Mouse (Mus musculus): ENCODE data around the gene Cd244a. TPM values are rescaled to one million over a fixed set of nuclear protein-coding genes. Genes with fewer than 3 reads are reported as not detected.

The Cd244a gene
- total RNA-seq, 2 experiments from 2014 or later = not detected

- no peak for DNase-seq (ENCODE audit: low spot score in 2 of 2)
Observed at GRCm38 (mm10) chr1:171568436-171568835, 9.4 kb downstream of the Cd244a start.

GRCm38 (mm10) chr1:171577168-171577567 is 18.2 kb downstream of the Cd244a start:
- no peak for DNase-seq (ENCODE audit: low spot score in 2 of 2)

GRCm38 (mm10) chr1:171584584-171584983 is 25.6 kb downstream of the Cd244a start:
- DNase-seq (ENCODE audit: low spot score in 2 of 2) = no peak

- DNase-seq (ENCODE audit: low spot score in 2 of 2) = no peak
Observed at GRCm38 (mm10) chr1:171604686-171605085, 45.7 kb downstream of the Cd244a start.

- DNase-seq (ENCODE audit: low spot score in 2 of 2) = no peak
Observed at GRCm38 (mm10) chr1:171606656-171607055, 47.7 kb downstream of the Cd244a start.

- no peak for DNase-seq (ENCODE audit: low spot score in 2 of 2)
Observed at GRCm38 (mm10) chr1:171607176-171607575, 48.2 kb downstream of the Cd244a start, which contains the start of gene Ly9. Gene Ly9, minus strand, starts transcription at chr1:171607410.

- no peak for DNase-seq (ENCODE audit: low spot score in 2 of 2)
Observed at GRCm38 (mm10) chr1:171610026-171610425, 51.0 kb downstream of the Cd244a start.

DNA sequence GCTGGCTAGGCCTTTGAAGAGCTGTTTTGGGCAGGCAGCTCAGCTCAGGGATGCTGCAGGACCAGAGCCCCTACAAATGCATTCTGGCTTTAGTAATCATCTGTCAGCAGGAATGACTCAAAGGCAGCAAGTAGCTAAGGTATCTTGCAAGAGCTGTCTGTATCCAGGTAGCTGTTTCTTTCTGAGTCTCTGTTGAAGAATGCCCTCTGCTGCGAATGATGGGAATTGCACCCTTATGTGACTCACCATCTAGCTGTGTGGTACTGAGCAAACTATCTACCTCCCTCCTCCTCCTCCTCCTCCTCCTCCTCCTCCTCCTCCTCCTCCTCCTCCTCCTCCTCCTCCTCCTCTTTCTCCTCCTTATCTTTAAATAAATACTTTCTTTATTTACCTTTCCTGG is 51.8 kb downstream of the Cd244a start:
- DNase-seq (ENCODE audit: low spot score in 2 of 2) = no peak

DNA sequence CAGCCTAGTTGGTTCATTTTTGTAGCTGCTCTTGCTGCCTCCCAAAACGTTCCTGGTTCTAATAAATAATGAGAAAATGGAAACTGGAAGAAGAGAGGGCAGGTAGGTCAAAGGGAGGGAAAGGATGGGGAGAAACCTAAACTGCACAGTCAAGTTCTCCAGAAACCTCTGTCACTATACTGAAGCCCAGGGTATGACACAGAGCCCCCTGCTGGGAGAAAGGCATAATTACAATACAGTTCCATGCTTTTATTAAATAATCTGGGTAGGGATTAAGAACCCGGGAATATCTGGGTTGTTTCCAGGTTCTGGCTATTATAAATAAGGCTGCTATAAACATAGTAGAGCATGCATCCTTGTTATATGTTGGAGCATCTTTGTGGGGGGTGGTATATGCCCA is 55.0 kb downstream of the Cd244a start:
- DNase-seq (ENCODE audit: low spot score in 2 of 2) = no peak

GRCm38 (mm10) chr1:171616881-171617515 is 58.0 kb downstream of the Cd244a start:
- DNase-seq (ENCODE audit: low spot score in 2 of 2) = no peak

DNA sequence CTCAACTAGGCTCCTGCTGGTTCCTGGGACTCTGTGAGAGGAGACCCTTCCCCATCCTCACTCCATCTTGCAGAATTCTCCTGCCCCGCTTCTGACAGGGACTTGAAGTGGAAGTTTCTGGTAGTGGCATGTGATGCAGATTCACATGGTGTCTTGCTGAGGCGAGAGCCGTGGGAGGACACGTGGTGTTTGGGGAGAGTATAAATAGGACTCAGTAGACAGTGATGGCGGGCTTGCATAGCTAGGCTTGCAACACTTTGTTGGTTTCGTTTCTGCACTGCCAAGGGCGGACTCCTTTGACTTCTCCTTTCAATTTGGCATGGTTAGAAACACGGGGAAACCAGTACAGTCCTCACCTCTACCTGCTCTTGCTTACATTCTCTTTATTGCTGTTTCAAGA is 60.0 kb downstream of the Cd244a start:
- no peak for DNase-seq (ENCODE audit: low spot score in 2 of 2)

GRCm38 (mm10) chr1:171619645-171620044 is 60.7 kb downstream of the Cd244a start:
- DNase-seq (ENCODE audit: low spot score in 2 of 2) = no peak

DNA sequence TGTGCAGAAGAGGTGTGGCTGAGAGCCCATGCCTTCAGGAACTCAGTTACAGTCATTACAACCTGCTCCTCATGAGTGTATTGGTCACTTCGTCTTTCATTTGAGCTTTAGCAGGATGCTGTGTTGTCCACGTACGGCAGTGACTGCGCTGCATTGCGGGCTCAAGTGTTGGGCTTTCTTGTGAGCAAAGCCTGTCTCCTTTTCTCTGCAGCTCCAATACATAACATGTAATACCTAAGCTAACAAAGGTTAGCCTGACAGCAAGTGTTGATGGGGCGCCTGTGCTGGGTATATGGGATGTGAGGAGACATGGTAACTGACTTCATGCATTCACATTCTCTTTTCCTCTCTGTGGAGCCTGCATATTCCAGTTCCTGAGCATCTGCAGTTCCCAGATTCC is 61.1 kb downstream of the Cd244a start:
- no peak for DNase-seq (ENCODE audit: low spot score in 2 of 2)

GRCm38 (mm10) chr1:171627801-171628200 is 68.8 kb downstream of the Cd244a start:
- no peak for DNase-seq (ENCODE audit: low spot score in 2 of 2)

- DNase-seq (ENCODE audit: low spot score in 2 of 2) = no peak
Observed at GRCm38 (mm10) chr1:171629168-171629567, 70.2 kb downstream of the Cd244a start.

DNA sequence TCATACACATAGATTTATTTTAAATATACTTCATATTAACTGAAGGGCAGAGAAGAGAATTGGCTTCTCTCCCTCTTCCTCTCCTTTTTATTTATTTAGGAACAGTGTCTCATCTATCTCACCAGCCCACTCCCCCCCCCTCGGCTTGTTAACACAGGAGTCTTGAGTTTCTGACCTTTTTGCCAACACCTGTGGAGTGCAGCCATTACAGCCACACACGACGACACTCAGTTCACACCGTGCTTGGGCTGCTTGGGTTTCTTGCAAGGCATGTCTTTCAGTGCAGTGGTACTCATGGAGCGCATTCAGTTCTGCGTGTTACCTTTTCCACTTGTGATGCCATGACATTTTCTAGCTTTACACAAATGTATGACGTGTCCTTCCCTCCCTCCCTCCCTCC is 71.0 kb downstream of the Cd244a start:
- no peak for DNase-seq (ENCODE audit: low spot score in 2 of 2)

DNA sequence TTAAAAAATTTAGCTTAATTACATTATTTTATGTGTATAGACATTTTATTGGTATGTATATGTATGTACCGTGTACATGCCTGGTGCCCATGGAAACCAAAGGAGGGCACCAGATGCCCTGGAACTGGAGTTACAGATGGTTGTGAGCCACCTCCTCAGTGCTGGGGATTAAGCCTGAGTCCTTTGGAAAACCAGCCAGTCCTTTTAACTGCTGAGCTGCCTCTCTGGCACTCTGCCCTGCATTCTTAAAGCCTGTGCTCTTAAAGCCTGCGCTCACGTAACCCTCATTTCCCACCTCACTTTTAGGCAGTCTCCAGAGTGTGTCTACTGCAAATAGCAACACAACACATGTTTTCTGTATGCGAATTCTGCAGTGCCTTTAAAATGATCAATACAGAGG is 71.9 kb downstream of the Cd244a start:
- peak in 1 of 2 experiments; percentile 20 for DNase-seq (ENCODE audit: low spot score in 2 of 2)

- DNase-seq (ENCODE audit: low spot score in 2 of 2) = peak in 1 of 2 experiments; percentile 52
Observed at GRCm38 (mm10) chr1:171631447-171631846, 72.5 kb downstream of the Cd244a start.

DNA sequence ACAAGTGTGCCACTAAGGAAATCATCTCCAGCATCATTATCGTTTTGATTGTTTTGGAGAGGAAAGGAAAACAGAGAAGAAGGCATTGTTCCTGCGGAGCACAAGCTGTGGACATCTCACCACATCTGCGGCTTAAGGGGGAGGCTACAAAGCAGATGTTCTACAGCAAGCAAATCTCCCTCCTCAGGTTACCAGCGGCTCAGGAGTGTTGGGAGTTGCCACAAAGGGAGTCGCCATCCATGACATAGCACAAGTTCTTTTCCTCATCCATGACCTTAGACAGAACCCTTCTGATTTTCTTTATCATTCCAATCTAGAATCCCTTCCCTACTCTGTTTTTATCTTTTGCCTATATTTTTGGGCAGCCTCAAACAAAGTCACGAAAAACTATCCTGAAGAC is 76.7 kb downstream of the Cd244a start:
- DNase-seq (ENCODE audit: low spot score in 2 of 2) = no peak

DNA sequence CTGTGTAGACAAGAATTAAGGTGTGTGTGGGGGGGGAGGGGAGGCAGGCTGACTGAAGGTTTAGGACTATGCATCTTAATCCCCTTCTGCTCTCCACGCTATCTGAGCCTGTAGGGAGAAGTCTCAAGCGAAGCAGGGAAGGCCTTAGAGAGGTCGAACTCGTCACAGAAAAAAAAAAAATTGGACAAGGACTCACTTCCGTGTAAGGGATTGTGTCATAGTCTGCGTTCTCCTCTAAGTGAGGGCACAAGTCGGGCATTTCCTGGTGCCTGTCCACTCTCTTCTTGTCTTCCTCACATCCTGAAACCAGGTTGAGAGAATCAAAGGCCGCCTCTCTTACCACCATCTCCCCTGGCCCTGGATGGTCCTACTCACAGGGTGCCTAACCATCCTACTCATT is 78.1 kb downstream of the Cd244a start:
- no peak for DNase-seq (ENCODE audit: low spot score in 2 of 2)

GRCm38 (mm10) chr1:171638686-171639085 is 79.7 kb downstream of the Cd244a start:
- no peak for DNase-seq (ENCODE audit: low spot score in 2 of 2)

DNA sequence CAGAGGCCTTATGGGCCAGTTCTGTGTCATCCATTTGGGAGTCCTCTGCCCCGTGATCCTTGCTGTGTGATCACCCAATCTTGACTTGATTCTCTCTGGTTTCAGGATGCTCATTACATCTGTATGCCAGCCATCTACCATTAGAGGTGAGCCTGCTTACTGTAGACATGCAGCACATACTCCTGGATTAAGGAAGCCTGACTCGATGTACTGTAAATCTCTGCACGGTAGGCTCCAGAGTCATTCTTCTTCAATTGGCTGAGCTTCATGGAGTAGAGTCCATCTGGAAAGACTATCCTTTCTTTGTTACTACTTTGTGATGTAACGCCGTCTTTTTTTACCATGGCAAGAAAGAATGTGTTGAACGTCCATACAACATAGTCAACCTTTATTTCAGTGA is 81.8 kb downstream of the Cd244a start:
- DNase-seq (ENCODE audit: low spot score in 2 of 2) = no peak

GRCm38 (mm10) chr1:171643612-171644011 is 84.6 kb downstream of the Cd244a start:
- no peak for DNase-seq (ENCODE audit: low spot score in 2 of 2)

All from layer of hippocampus, postnatal 14 days (tissue).